Mouse (Mus musculus) spleen, adult 2 months (tissue): ENCODE data around the gene Armh1.

ENCODE experiments used
- CTCF ChIP-seq: fragments of 200-500 bp; IDR thresholded peaks from 2 replicates; pipeline ENCODE4 v1.5.1; 2011; ENCODE audit warnings: mild to moderate bottlenecking, inconsistent platforms; ENCODE audit not compliant: insufficient read depth, insufficient read length, insufficient replicate concordance; ENCODE audit errors: extremely low read depth
- POLR2A ChIP-seq: fragments of 200-500 bp; IDR thresholded peaks from 2 replicates; pipeline ENCODE4 v1.6.1; 2011; ENCODE audit warnings: low read depth, low read length, inconsistent platforms

GRCm38 (mm10) chr4:117262987-117263386 is 11.1 kb upstream of the Armh1 start:
- TF ChIP-seq CTCF: no peak
- no peak for TF ChIP-seq POLR2A
